Mouse (Mus musculus) G1E-ER4 (cell line): ENCODE measurements around the gene Fads2. TPM values are rescaled to one million over a fixed set of nuclear protein-coding genes. Genes with fewer than 3 reads are reported as not detected.

Experiments used
- GATA1 ChIP-seq: IDR thresholded peaks from one replicate; pipeline ENCODE4 v1.8.0; 2012; ENCODE audit warnings: low read length, inconsistent platforms
- polyA plus RNA-seq: library from polyadenylated mRNA; stranded (reverse); fragments of >175 nt; gene quantifications from 2 replicates; pipeline ENCODE4 v1.2.3, GENCODE M21; 2012

Gene Fads2
- polyA plus RNA-seq, result 242 and 256 TPM in 2 replicates

DNA sequence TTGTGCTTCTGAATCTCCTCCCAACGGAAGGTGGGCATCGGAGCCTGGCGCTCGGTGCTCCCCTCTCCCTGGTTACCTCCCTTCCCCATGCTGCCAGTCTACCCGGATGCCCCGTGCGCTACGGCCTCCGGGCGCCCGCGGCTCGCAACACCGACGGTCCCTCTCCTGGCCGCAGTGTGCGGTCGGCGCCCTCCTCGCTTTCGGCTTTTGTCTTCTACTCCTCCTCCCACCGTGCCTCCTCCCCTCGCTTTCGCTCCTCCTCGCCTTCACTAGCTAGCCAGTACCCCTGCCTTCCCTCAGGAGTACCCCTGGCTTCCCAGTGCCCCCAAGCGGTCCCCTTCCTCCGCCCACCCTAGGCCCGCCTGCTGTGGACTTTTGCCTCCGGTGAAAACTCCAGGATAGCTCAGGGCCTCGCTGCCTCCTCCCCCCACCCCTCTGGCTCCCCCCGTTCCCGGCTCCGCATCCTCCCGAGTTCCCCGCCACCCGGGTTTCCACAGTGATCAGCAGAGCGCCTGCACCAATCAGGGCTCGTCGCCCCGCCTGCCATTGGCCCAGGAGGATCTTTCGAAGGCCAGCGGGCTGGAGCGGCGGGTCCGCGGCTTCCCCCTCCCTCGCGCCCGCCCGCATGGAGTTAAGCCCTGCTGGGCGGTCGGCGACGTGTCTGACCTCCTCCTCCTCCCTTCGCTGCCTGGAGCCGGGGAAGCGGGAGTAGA is at the start of gene Fads2:
TSS of gene Fads2 (minus strand) at position 406 of the 713 bp plus-strand sequence.
- TF ChIP-seq GATA1, result no peak

DNA sequence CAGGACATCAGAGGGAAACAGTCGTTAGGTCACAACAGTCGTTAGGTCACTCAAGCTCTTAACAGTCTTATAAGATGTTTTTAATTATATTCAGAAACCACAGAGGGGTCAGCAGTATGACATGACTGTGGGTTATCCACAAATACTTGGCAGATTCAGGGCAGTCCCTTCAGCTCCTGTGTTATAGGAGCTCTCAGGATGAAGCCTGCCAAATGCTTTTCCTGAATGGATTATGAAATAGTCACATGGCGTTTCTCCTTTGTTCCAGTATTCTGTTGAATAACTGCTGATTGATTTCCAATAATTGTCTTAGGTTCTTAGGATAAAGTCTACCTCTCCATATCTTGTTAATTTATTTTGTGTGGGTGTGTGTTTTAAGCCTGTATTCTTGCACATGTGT is 47.6 kb upstream of the Fads2 start:
- TF ChIP-seq GATA1, result no peak

DNA sequence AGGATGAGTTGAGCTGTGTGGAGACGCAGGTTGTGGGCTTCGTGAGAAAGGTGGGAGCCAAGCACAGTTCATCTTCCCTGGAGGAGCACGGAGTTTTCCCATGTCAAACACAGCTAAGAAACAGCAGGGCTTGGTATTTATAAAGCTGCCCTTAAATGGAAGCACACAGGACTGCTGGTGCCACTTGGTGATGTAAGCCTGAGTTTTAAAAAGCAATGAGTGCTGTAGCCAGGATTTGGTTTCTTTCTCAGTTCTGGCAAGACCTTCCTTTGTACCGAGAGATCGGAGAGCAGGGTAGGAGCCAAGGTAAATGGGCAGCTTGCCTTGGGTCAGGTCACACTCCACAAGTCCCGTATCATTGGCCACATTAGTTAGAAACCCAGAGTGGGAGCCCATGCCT is 47.0 kb upstream of the Fads2 start:
- no peak for TF ChIP-seq GATA1

DNA sequence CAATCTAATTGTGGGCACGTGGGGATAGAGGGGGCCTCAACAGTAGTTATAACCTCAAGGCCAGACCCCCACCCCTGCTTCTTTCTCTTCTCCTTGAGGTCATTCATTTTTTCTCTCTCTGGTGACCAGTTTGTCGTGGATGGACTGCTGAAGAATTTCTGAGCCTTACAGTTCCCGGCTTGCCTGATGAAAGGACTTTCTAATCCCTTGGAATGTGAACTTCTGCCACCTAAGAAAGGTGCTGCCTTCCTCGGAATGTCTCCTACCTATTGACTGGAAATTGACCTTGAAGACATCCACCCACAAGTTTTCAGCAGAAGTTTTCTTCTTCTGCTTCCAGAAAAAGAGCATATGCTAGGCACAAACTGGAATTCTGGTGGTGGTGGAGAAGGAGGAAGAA is 42.9 kb upstream of the Fads2 start:
- TF ChIP-seq GATA1, result no peak

DNA sequence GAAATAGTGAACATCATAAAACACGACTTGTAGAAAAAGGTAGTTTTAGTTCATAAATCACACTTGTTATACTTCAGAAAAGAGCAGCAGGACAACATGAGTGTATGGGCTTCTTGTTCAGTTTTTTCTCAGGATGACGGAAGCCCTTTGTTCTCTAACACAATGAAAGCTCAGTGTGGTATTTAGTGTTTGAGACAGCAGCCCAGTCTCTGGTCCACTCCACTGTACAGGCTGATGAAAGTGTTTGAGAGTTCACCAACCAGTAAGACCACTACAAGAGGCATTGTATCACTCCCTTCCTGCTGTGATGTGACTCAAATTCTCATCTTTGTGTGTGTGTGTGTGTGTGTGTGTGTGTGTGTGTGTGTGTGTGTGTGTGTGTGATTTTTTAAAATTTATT is 42.1 kb upstream of the Fads2 start:
- TF ChIP-seq GATA1, result no peak

DNA sequence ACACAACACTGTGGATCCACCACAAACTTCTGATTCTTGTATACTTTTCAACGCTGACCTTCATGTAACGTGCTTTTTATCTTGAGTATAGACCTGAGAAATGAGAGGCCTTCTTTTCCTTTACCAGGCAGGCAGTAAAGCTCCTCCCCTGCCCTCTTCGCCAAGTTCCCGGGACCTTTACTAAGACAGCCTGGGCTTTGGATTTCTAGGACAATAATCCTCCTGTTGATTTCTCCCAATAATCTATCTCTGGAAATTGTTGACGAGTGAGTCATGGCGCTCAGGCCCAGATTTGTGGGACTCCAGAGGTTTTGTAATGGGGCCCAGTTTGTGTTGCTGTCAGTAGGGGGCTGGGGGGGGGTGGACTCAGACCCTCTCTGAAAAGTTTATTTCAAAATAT is 38.2 kb upstream of the Fads2 start:
- TF ChIP-seq GATA1, result no peak

DNA sequence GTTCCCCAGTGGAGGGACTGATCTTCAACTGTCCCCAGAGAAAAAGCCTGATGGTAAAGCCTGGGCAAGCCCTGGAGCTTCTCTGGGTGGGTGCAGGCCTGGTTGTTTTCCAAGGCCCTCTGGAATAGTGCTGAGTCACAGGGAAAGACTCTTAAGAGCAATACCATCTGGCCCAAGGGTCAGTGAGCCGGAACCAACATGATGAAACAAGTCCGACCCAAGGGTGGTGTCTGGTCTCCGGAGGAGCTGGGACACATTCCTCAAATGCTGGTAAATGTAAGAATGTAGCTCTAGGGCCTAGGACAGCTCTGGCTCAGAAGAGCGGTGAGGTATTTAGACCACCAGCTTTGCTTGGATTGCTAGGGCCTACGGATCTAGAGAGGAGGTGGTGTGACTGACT is 35.9 kb upstream of the Fads2 start:
- TF ChIP-seq GATA1, result no peak

DNA sequence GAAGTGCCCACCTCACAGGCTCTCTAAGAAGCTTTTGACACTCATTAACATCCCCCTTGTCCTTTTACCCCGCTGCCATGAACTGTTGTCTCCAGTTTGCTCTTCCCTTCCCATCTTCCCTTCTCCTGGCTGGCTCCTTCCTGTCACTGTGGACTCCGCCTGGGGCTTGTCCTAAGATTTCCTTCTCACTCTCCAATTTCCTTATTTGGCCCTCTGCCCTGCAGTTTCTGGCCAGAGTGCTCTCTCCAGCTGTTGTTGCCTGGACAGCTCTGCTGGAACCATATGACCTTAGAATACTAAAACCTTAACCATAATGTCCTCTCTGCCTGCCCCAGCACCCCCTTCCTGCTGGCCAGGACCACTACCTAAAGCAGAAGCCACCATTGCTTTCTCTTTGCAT is 33.1 kb upstream of the Fads2 start:
- no peak for TF ChIP-seq GATA1

DNA sequence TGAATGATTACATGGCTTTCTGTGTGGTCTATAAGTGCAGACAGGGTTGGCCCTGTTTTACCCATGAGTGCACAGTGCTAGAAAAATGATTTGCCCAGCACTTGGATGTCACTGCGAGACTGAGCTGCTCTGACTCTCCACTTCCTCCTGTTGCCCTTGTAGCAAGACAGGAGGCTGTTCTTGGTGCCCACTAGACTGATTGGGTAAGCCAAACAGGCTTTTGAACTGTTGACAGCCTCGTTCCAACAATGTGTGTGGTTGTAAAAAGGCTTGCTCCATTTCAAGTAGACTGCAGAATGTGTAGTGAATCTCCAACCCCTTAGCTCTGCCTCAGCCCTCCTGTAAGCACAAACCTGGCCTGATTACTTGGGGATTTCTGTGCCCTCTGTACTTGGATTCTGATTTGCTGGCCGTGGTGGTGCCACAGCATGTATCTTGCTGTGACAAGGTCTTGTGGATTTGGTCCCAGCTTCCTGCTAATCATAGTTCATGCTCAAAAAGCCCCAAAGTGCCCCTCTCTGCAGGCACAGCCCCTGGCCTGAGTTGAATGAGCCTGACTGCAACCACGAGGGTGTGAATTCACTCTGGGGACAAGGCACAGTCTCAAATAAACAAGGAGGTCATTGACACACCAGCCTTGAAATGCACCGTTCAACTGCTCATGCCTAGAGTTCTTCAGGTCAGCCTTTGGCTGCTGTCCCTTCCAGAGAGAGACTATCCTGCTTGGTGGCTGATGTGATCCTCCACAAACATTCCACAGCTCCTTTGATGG is 25.1 kb upstream of the Fads2 start:
- no peak for TF ChIP-seq GATA1

DNA sequence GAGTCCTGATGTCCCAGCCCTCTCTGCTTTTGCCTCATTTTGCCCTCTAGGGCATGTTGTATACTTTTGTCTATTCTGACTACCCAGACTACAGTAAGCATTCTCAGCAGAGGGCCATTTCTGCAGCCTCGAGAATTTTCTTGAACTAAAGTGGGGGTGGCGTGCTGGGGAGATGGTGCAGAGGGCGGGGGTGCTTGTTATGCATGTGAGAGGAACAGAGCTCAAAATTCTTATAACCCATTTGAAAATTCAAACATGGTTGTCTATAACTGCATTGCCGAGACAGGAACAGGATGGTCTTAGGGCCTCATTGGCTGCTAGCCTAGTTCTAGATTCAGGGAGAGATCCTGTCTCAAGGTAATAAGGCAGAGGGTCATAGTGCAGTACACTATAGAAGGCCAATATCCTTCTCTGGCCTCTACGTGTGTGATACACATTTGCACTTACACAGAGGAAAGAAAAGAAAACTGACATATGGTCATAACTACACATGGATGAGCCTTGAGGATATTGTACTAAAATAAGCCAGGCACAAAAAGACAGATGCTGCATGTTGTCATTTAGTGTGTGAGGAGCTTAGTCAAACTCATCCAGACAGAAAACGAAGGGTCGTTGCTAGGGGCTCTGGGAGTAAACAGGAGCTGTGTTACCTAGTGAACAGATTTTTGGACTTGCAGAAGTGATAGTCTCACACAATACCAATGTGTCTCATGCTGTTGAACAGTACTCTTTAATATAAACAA is 22.5 kb upstream of the Fads2 start:
- TF ChIP-seq GATA1, result no peak

DNA sequence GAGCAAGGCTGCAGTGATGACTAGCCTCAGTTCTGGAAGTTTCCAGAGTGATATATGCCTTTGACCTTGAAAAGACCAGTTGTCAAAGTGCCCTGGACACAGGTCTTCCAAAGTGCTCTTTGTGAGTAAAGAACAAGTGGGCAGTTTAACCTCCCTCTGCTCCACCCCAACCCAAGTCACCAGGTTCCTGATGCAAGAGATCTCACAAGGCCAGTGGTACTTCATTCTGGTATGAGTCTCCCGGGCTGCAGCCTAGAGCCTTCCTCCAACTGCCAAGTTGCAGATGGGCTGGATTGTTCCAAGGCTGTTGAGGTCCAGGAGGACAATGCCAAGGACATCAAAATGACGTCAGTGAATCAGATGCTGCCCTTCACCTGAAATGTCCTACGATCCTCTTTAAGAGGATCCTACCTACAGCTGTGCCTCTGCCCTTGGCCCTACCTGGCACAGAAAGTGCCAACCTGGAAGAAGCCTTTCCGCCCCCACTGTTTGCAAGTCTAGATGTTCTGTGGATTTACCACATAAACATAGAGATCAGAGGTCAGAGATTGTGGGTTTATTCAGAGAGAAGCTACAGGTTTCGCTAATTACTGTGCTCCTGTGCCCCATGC is 20.6 kb upstream of the Fads2 start:
- TF ChIP-seq GATA1, result no peak

DNA sequence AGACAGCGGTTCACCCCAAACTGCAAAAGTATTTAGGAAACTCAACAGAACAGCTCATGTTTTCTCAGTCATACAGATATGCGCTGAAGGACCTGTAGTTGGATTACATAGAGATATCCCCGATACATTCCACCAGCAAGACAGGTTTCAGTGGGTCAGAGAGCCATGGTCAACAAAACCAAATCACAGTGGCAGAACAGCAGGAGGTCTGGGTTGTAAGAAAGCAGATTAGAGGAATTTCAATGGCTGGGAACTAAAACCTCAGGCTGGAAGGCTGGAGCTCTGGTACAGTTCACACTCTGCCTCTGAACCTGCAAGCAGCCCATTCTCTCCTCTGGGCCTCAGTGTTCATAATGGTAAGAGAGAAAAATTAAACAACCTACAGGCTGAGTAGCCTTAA is 15.1 kb upstream of the Fads2 start:
- no peak for TF ChIP-seq GATA1

DNA sequence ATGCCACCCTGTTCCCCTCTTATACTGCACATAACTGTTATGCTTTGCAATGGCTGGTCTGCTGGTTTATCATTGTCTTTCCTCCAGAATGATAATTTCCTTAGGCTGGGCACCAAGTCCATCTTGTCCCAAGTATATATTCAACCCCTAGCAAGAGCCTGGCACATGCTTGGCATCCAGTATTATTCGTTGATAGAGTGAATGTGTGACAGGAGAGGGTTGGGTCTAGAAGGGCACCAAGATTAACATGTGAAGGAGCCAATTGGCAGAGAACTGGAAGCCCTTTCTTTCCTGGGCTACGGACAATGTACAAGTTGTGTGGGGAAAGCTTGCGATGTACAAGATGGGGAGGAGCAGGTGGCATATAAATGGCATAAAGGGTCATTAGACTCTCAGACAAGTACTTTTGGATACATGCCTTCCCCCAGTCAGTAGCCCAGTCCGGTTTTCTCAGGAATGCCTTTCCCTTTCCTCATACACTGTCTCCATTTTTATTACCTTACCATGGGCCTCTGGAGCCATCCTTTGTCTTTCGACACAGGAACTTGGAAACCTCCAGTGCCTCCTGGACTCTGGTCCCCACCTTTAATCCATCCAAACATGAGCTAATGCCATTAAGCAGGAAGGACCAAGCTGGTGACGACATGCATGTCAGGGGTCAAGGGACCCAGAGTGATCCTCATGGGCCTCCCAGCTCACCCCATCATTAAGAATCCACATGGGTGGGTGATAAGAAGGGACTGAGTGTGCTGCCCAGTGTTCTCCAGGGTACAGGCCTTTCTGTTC is 14.0 kb upstream of the Fads2 start:
- no peak for TF ChIP-seq GATA1

DNA sequence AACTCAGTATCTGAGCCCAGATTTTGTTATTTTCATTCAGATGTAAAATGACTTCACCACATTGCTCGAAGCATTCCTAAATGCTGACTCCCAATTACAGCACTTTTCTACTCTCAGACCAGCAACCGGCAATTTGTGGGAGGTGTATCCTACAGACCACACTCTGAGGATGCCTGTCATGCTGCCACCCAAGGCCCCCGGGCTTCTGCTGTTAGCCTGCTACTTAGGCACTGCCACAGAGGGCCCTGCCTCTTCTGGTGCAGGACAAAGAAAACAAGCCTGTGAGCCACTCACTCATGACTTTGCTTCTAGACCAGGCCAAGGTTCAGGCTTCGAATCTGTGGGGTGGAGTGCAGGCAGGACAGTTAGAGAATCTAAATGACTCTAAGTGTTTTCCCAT is 11.4 kb upstream of the Fads2 start:
- no peak for TF ChIP-seq GATA1

DNA sequence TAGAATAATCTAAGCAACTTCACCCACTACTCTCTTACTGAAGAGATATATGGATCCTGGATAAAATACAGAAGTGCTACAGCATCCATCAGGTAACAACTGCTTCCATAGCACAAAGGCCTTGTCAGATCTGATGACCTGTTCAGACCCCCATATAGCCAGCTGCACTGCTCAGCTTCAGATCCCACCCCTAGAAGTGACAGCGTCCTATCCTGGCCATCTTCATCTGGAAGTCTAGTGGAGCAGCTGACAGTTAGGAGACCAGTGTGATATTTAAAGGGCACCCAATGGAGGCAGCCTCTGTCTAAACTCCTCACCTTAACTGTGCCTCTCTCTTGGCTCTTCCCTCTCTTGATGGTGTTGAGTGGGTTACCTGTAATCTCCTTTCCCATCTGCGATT is 7.1 kb upstream of the Fads2 start:
- no peak for TF ChIP-seq GATA1
